Mouse (Mus musculus): ENCODE data around the gene Pold3. TPM values are rescaled to one million over a fixed set of nuclear protein-coding genes. Genes with fewer than 3 reads are reported as not detected.

Pold3 gene
- total RNA-seq (2021), result 10 to 100 TPM; 25.1 to 26.0 TPM
- long read RNA-seq, experiment 1, transcript Pold3-201 (12 exons, 3,069 nt), result major isoform, 11 of 19 reads
- long read RNA-seq, experiment 1, partial matches to known transcripts, result 2 of 19 reads
- long read RNA-seq, experiment 1, other reads (novel, unspliced or antisense), result 5 of 19 reads
- long read RNA-seq, experiment 2, transcript Pold3-201 (12 exons, 3,069 nt), result major isoform, 28 of 32 reads
- long read RNA-seq, experiment 2, partial matches to known transcripts, result 0 of 32 reads
- long read RNA-seq, experiment 2, other reads (novel, unspliced or antisense), result 4 of 32 reads

- DNase-seq (ENCODE audit: low spot score in 2 of 2), result peak; percentile 98 to 99
Measured at GRCm38 (mm10) chr7:100121376-100121789, at the start of gene Pold3. Gene Pold3 (minus strand): TSS chr7:100121565.

- no peak for DNase-seq (ENCODE audit: low spot score in 2 of 2)
Measured at GRCm38 (mm10) chr7:100170756-100171155, 49.4 kb upstream of the Pold3 start.

- no peak for DNase-seq (ENCODE audit: low spot score in 2 of 2)
Measured at GRCm38 (mm10) chr7:100168654-100169053, 47.3 kb upstream of the Pold3 start.

- no peak for DNase-seq (ENCODE audit: low spot score in 2 of 2)
Measured at GRCm38 (mm10) chr7:100163506-100163905, 42.1 kb upstream of the Pold3 start.

GRCm38 (mm10) chr7:100160006-100160405 is 38.6 kb upstream of the Pold3 start:
- DNase-seq (ENCODE audit: low spot score in 2 of 2), result peak in 1 of 2 experiments; percentile 14

DNA sequence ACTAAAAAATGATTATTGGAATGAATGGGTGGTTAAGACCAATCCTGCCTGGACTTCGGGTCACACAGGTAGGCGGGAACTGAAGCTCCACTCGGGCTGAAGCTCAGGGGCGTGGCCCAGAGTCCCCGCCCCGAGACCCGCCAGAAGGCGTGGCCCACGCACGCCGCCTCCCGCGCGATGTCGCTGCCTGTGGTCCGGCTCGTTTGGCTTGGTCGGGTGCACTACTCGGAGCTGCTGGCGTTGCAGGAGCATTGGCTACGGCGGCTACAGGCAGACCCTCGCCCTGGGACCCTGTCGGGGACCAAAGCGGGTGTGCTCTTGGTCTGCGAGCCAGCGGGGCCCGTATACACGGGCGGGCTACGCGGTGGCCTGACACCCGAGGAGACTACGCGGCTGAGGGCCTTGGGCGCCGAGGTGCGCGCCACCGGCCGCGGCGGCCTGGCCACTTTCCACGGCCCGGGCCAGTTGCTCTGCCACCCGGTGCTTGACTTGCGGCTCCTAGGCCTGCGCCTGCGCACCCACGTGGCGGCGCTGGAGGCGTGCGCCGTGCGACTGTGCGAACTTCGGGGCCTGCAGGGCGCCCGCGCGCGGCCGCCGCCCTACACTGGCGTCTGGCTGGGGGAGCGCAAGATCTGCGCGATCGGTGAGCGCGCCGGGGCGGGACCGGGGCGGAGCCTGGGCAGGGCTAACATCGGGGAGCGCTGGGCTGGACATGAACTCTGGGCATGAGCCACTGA is 37.9 kb upstream of the Pold3 start, which contains the start of gene Lipt2:
TSS of gene Lipt2 (plus strand) at position 173 of the 737 bp plus-strand sequence.
- DNase-seq (ENCODE audit: low spot score in 2 of 2), result peak; percentile 88 to 95

- DNase-seq (ENCODE audit: low spot score in 2 of 2), result no peak
Measured at GRCm38 (mm10) chr7:100157669-100158068, 36.3 kb upstream of the Pold3 start.

DNA sequence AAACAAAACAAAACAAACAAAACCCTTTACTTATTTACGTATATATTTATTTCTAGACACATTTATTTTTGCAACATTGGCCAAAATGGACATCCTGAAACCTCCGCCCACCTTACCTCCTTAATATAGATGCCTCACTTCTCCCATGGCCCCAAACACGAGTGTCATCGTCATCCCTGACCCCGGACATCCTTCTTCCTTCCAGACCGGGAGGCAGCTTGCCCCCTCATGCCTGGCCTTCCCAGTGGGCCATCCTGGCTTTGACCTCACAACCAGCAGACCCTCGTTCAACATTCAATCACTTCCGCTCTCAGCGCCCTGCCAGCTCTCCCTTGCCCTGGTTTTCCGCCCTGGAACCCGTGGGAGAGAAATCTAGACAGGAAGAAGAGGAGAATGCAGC is 29.3 kb upstream of the Pold3 start:
- no peak for DNase-seq (ENCODE audit: low spot score in 2 of 2)

GRCm38 (mm10) chr7:100150086-100150485 is 28.7 kb upstream of the Pold3 start:
- no peak for DNase-seq (ENCODE audit: low spot score in 2 of 2)

GRCm38 (mm10) chr7:100148586-100148985 is 27.2 kb upstream of the Pold3 start:
- DNase-seq (ENCODE audit: low spot score in 2 of 2), result no peak

- DNase-seq (ENCODE audit: low spot score in 2 of 2), result no peak
Measured at GRCm38 (mm10) chr7:100140591-100140990, 19.2 kb upstream of the Pold3 start.

- DNase-seq (ENCODE audit: low spot score in 2 of 2), result no peak
Measured at GRCm38 (mm10) chr7:100138075-100138474, 16.7 kb upstream of the Pold3 start.

DNA sequence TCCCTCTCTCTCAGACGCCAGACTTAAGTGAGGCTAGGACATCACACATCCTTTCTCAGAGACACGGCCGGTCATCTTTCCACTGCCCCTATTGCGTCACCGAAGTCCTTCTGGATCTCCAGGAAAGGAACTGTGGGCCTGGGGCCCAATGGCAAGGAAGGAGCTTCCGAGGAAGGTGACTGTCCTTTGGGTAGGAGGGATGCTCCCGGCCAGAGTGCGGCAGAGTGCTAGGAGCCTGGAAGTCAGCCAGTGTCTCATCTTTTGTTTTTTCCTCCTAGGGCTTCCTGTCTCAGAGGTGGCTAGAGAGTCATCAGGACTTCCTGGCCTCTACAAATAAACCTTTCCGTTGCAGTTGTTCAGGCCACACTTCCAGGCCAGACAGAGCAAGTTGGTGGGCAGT is 15.7 kb upstream of the Pold3 start:
- no peak for DNase-seq (ENCODE audit: low spot score in 2 of 2)

GRCm38 (mm10) chr7:100132379-100132778 is 11.0 kb upstream of the Pold3 start:
- no peak for DNase-seq (ENCODE audit: low spot score in 2 of 2)

DNA sequence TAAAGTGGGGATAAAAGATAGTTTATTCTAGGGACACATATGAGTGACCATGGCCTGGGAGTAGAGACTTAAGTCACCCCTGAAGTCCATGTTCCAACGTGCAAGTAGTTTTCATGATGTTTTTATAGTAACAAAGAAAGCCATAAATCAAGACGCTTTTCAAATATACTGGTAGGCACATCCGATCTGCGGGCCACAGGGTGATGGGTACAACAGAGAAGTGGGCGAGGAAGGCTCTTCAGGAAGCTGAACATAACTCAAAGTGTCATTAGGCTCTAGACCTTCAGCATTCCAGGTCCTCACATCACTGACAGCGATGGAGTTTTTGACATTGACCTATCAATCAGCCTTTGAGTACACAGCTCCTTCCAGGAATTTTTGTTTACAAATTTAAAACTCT is 9.2 kb upstream of the Pold3 start:
- DNase-seq (ENCODE audit: low spot score in 2 of 2), result no peak

DNA sequence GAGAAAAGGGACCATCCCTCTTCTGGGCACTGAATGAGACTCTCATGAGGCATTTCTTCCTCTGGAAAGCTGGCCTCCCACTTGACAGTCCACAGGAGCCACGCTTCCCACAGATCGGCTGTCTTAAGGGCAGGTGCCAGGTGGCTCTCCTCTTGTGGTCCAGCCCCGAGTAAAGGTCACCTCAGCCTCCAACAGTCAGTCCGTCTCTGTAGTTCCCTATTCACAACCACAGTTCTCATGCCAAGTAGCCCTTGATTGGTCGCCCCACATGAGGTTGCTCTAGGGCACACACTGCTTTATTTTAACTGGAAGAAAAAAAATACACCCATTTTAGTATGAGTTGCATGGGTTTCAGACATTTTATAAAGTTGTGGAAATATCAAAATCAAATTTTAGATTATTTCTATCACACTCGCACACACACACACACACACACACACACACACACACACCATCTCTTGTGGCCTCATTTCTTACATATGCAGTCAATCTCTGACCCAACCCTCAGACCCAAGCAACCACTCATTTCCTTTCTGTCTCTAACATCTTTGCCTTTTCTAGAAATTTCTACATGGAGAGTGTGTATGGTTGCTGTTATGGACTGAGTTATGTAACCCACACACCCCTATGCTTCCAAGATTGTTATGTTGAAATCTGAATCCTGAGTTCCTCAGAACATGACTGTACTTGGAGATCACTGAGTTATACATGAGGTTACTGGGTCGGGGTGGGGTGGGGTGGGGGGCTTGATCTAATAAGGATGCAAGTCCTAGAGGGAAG is 7.1 kb upstream of the Pold3 start:
- DNase-seq (ENCODE audit: low spot score in 2 of 2), result no peak

GRCm38 (mm10) chr7:100126514-100126913 is 5.1 kb upstream of the Pold3 start:
- no peak for DNase-seq (ENCODE audit: low spot score in 2 of 2)

DNA sequence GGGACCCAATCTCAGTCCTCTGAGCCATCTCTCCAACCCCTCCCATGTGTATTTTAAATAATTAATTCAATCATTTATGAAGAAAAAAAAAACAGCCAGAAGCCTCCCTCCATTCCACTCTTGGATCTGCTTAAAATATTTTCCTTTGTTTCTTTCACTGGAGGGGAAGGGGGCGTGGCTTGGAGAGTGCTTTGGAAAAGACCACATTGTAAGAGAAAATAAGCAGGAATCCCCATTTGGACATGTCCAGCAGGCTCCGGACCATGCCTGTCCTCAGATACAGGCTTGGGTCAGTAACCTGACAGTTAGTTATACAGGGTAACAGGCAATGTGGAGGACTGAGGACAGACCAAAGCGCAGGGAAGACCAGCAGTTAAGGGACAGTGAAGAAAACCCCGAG is 3.8 kb upstream of the Pold3 start:
- DNase-seq (ENCODE audit: low spot score in 2 of 2), result no peak

DNA sequence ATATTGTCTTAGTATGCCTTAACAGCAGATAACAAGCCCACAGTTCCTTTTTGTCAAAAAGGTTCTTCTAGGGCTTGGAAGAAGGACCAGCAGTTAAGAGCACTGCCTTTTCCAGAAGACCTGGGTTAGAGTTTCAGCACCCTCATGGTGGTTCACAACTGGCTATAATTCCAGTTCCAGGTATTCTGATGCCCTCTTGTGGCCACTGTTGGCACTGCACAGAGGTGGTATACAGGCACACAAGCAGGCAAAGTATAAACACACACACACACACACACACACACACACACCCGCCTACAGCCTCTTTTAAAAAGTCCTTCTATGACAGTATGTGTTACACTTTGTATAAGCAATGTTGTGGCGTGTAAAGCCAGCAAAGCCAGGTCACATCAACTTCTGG is 2.8 kb upstream of the Pold3 start:
- DNase-seq (ENCODE audit: low spot score in 2 of 2), result no peak

DNA sequence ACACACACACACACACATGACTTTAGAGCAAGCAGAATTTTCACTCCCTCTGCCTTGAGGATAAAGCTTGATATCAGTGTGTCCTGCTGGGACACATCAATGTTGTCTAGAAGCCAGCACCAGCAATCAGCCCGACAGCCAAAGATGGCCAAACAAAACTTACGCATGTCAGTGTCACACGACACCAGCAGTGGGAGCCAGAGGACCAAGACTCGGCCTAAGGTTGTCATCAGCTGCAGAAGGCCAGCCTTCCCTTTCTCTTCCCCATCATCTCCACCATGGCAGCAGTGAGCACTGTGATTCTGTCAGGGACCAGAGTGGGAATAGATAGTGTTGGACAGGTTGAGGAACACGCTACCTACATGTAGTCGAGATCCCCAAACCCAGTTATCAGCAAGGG is 2.1 kb upstream of the Pold3 start:
- DNase-seq (ENCODE audit: low spot score in 2 of 2), result peak in 1 of 2 experiments; percentile 29

- no peak for DNase-seq (ENCODE audit: low spot score in 2 of 2)
Measured at GRCm38 (mm10) chr7:100120791-100121261, 539 bp downstream of the Pold3 start.

GRCm38 (mm10) chr7:100114279-100114678 is 7.1 kb downstream of the Pold3 start:
- DNase-seq (ENCODE audit: low spot score in 2 of 2), result no peak

Data from gastrocnemius, postnatal 4 days (tissue).